Mouse (Mus musculus) brain, embryonic 14.5 days (tissue): ENCODE data around the gene Zc3h10.

Experiments
- CTCF ChIP-seq: fragments of 200-500 bp; IDR thresholded peaks from 2 replicates; pipeline ENCODE4 v1.5.1; 2012; ENCODE audit warnings: inconsistent platforms, mild to moderate bottlenecking, moderate library complexity, borderline replicate concordance; ENCODE audit not compliant: insufficient read depth, insufficient read length; ENCODE audit errors: extremely low read depth
- POLR2A ChIP-seq: fragments of 200-500 bp; IDR thresholded peaks from 2 replicates; pipeline ENCODE4 v1.6.1; 2012; ENCODE audit warnings: mild to moderate bottlenecking, inconsistent platforms, borderline replicate concordance; ENCODE audit not compliant: poor library complexity, insufficient read depth, insufficient read length, severe bottlenecking; ENCODE audit errors: extremely low read depth

GRCm38 (mm10) chr10:128520591-128520990, 27.0 kb downstream of the Zc3h10 start:
- TF ChIP-seq CTCF (no peak), POLR2A (no peak)
